Mouse (Mus musculus) bone marrow, adult 2 months (tissue): Measurements from ENCODE around the gene Npas3. TPM values are rescaled to one million over a fixed set of nuclear protein-coding genes. Genes with fewer than 3 reads are reported as not detected.
A peak's percentile ranks its signal among the peaks of the same experiment; 100 is the strongest.

Experiments
- H3K27ac ChIP-seq: fragments of 200-500 bp; 2 replicates; pipeline ENCODE4 v1.5.1; 2012; ENCODE audit warnings: low read depth, mild to moderate bottlenecking, control low read depth, inconsistent platforms, low read length; ENCODE audit not compliant: control insufficient read depth, poor library complexity, insufficient read depth
- H3K4me1 ChIP-seq: fragments of 200-500 bp; 2 replicates; pipeline ENCODE4 v1.6.1; 2011; ENCODE audit warnings: low read length; ENCODE audit not compliant: control insufficient read depth, insufficient read depth
- H3K4me3 ChIP-seq: fragments of 200-500 bp; replicated peaks from 2 replicates; pipeline ENCODE3; 2011; ENCODE audit warnings: mild to moderate bottlenecking, low read depth, low read length, control low read depth; ENCODE audit not compliant: control insufficient read depth
- CTCF ChIP-seq: fragments of 200-500 bp; IDR thresholded peaks from 2 replicates; pipeline ENCODE4 v1.5.1; 2011; ENCODE audit warnings: low read length, control low read depth; ENCODE audit not compliant: control insufficient read depth, insufficient read depth
- POLR2A ChIP-seq: fragments of 200-500 bp; IDR thresholded peaks from 2 replicates; pipeline ENCODE4 v1.6.1; 2011; ENCODE audit warnings: low read depth, mild to moderate bottlenecking, control low read depth, low read length, borderline replicate concordance; ENCODE audit not compliant: control insufficient read depth
- whole genome bisulfite sequencing: fragments of 180-500 bp; shearing (Covaris S2); methylation state at CpG from one replicate; pipeline ENCODE4 v1.1.7; 2018; 5-methylcytosine and 5-hydroxymethylcytosine counted together
- polyA plus RNA-seq: library from polyadenylated mRNA; stranded (reverse); fragments of >200 nt; gene quantifications from 2 replicates; pipeline ENCODE4 v1.2.4, GENCODE M21; 2011; ENCODE audit warnings: low replicate concordance; ENCODE audit not compliant: missing spikeins, insufficient read depth, insufficient read length

Gene Npas3
- polyA plus RNA-seq, 1 experiment, result not detected

GRCm38 (mm10) chr12:54052939-54053338, 804.5 kb downstream of the Npas3 start:
- WGBS, result 75% methylated on average over 3 of the region's 3 CpGs
- Histone ChIP-seq H3K4me3 (no peak overlapping the region), H3K27ac (no peak overlapping the region), H3K4me1 (no peaks in the 10 kb centered on the region)
- TF ChIP-seq POLR2A (no peak), CTCF (no peak)

GRCm38 (mm10) chr12:54053598-54053997, 805.1 kb downstream of the Npas3 start:
- Histone ChIP-seq H3K4me3 (no peak overlapping the region), H3K4me1 (no peaks in the 10 kb centered on the region), H3K27ac (no peak overlapping the region)
- WGBS, result 84% methylated on average over 6 of the region's 6 CpGs
- no peak for TF ChIP-seq CTCF
- no peak for TF ChIP-seq POLR2A

GRCm38 (mm10) chr12:54060732-54061131, 812.3 kb downstream of the Npas3 start:
- Histone ChIP-seq H3K4me3 (no peak overlapping the region), H3K27ac (no peak overlapping the region), H3K4me1 (no peaks in the 10 kb centered on the region; the same call in none of the 2 replicates)
- peak; percentile 75 for TF ChIP-seq CTCF
- TF ChIP-seq POLR2A, result no peak
- WGBS, result 19% methylated on average over 8 of the region's 8 CpGs

- no peaks in the 10 kb centered on the region; the same call in none of the 2 replicates for H3K4me1 ChIP-seq
- 51% methylated on average over 6 of the region's 6 CpGs for WGBS
- TF ChIP-seq POLR2A (no peak), CTCF (no peak)
These were observed 812.7 kb downstream of the Npas3 start for GRCm38 (mm10) chr12:54061168-54061567.

DNA sequence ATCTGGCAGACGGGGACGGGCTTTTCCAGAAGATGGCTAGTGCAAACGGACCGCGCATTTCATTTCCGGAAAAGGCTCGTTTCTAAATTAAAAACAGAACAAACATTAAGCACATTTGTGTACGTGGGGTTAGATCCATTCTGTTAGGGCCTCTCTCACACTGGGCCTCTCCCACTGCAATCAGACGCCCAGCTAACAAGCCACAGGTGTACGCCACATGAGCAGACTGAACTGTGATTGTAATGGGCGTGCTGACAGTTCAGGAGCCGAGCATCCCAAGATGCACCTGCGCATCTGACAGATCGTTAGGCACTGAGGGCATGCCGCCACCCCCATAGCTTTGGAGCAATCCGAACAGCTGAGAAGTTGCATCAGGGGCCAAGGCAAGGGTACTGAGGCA, 816.5 kb downstream of the Npas3 start:
- no peak overlapping the region for H3K4me3 ChIP-seq
- H3K27ac ChIP-seq, result no peak overlapping the region
- no peaks in the 10 kb centered on the region; the same call in none of the 2 replicates for H3K4me1 ChIP-seq
- TF ChIP-seq POLR2A, result no peak
- TF ChIP-seq CTCF, result no peak
- WGBS, result 84% methylated on average over 16 of the region's 16 CpGs

More at GRCm38 (mm10) chr12:54061168-54061567, 812.7 kb downstream of the Npas3 start:
- Histone ChIP-seq H3K27ac (no peak overlapping the region), H3K4me3 (no peak overlapping the region)

DNA sequence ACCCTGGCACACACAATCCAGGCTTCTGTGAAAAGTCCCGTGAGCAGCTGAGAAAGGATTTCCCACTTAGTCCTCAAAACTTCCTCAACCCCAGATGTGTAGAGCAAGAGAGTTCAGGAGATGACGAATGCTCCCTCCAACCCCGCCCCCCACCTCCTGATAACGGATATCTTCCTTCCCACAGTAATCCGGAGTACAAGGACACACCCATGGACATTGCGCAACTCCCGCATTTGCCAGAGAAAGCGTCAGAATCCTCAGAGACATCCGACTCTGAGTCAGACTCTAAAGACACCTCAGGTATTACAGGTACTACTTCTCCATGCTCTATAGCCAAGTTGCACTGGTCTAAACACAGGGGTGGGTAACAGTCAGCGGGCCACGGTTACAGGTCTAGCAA, 817.1 kb downstream of the Npas3 start:
- WGBS, result 37% methylated on average over 11 of the region's 11 CpGs
- Histone ChIP-seq H3K4me3 (no peak overlapping the region), H3K27ac (no peak overlapping the region), H3K4me1 (no peaks in the 10 kb centered on the region; the same call in none of the 2 replicates)
- no peak for TF ChIP-seq POLR2A
- no peak for TF ChIP-seq CTCF

DNA sequence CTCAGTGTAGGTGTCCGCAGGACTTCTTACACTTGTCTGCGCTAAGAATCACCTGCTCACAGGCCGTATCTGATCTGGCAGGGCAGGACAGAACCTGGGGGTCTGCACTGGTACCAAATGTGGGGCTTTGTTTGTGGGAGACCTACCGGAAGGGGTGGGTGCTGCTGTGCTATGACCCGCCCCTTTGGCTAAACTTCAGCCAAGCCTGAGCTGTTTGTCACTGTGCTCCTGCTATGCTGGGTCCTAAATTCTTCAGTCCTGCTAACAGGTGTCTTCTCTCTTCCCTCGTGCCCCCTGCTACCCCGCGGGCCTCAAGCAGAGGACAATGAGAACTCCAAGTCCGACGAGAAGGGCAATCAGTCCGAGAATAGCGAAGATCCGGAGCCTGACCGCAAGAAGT, 818.9 kb downstream of the Npas3 start:
- 33% methylated on average over 14 of the region's 14 CpGs for WGBS
- no peak overlapping the region for H3K4me3 ChIP-seq

DNA sequence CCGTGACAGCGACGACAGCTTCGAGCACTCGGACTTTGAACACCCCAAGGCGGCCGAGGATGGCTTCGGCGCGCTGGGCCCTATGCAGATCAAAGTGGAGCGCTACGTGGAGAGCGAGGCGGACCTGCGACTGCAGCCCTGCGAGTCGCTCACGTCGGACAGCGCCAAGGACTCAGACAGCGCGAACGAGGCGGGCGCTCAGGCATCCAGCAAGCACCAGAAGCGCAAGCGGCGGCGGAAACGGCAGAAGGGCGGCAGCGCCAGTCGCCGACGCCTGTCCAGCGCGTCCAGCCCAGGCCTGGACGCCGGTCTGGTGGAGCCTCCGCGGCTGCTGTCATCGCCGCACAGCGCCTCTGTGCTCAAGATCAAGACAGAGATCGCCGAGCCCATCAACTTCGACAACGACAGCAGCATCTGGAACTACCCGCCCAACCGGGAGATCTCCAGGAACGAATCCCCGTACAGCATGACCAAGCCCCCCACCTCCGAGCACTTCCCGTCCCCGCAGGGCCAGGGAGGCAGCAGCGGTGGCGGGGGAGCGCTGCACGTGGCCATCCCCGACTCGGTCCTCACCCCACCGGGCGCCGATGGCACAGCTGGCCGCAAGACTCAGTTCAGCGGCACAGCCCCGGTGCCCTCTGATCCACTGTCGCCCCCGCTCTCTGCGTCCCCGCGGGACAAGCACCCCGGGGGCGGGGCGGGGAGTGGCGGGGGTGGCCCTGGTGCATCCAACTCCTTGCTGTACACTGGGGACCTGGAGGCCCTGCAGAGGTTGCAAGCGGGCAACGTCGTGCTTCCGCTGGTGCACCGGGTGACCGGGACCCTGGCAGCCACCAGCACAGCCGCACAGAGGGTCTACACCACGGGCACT, 819.6 kb downstream of the Npas3 start:
- TF ChIP-seq CTCF (no peak), POLR2A (no peak)
- Histone ChIP-seq H3K27ac (no peak overlapping the region), H3K4me1 (no peaks in the 10 kb centered on the region; the same call in none of the 2 replicates), H3K4me3 (no peak overlapping the region)
- WGBS, result 6% methylated on average over 84 of the region's 84 CpGs

More for the DNA sequence above, 818.9 kb downstream of the Npas3 start:
- TF ChIP-seq CTCF (no peak), POLR2A (no peak)
- Histone ChIP-seq H3K27ac (no peak overlapping the region), H3K4me1 (no peaks in the 10 kb centered on the region; the same call in none of the 2 replicates)
